Mouse (Mus musculus) small intestine, adult 2 months (tissue): ENCODE results near the gene Dusp10. TPM values are rescaled to one million over a fixed set of nuclear protein-coding genes. Genes with fewer than 3 reads are reported as not detected.
A peak's percentile ranks its signal among the peaks of the same experiment; 100 is the strongest.

Experiments used
- H3K27ac ChIP-seq: fragments of 200-500 bp; 2 replicates; pipeline ENCODE4 v1.5.1; 2012; ENCODE audit warnings: low read depth, low read length, control low read depth, inconsistent platforms; ENCODE audit not compliant: insufficient read depth
- H3K27me3 ChIP-seq: fragments of 200-500 bp; 2 replicates; pipeline ENCODE4 v1.6.1; 2012; ENCODE audit warnings: mild to moderate bottlenecking, moderate library complexity, low read length, inconsistent platforms; ENCODE audit not compliant: control insufficient read depth, insufficient read depth
- H3K36me3 ChIP-seq: fragments of 200-500 bp; 2 replicates; pipeline ENCODE4 v1.6.1; 2012; ENCODE audit warnings: mild to moderate bottlenecking, low read length, control low read depth, inconsistent platforms; ENCODE audit not compliant: control insufficient read depth, insufficient read depth
- H3K4me1 ChIP-seq: fragments of 200-500 bp; 2 replicates; pipeline ENCODE4 v1.6.1; 2012; ENCODE audit warnings: low read length, inconsistent platforms, mixed read lengths; ENCODE audit not compliant: control insufficient read depth, insufficient read depth, insufficient read length
- H3K4me3 ChIP-seq: fragments of 200-500 bp; 2 replicates; pipeline ENCODE4 v1.5.1; 2012; ENCODE audit warnings: low read depth, mild to moderate bottlenecking, control low read depth, inconsistent platforms, low read length, moderate library complexity
- CTCF ChIP-seq: fragments of 200-500 bp; IDR thresholded peaks from 2 replicates; pipeline ENCODE4 v1.5.1; 2012; ENCODE audit warnings: low read depth, mild to moderate bottlenecking, control low read depth, inconsistent platforms, low read length, moderate library complexity, mixed read lengths; ENCODE audit not compliant: insufficient replicate concordance, insufficient read length; ENCODE audit errors: extremely low read depth
- POLR2A ChIP-seq: fragments of 200-500 bp; IDR thresholded peaks from 2 replicates; pipeline ENCODE4 v1.6.1; 2012; ENCODE audit warnings: low read depth, mild to moderate bottlenecking, control low read depth, inconsistent platforms, low read length, moderate library complexity
- WGBS: fragments of 180-500 bp; shearing (Covaris S2); methylation state at CpG from one replicate; pipeline ENCODE4 v1.1.7; 2018; 5-methylcytosine and 5-hydroxymethylcytosine counted together
- polyA plus RNA-seq: library from polyadenylated mRNA; depleted of rRNA; stranded (reverse); fragments of >200 nt; gene quantifications from 2 replicates; pipeline ENCODE4 v1.2.3, GENCODE M21; 2012

Gene Dusp10
- polyA plus RNA-seq, 1 experiment: 26.9 TPM

- 66% methylated on average over 6 of the region's 6 CpGs for WGBS
- Histone ChIP-seq H3K36me3 (no peaks in the 10 kb centered on the region), H3K4me3 (no peak overlapping the region), H3K27me3 (no peaks in the 10 kb centered on the region), H3K27ac (no peak overlapping the region), H3K4me1 (peaks cover 9% of the 10 kb centered on the region; the same call in 1 of the 2 replicates)
- no peak for TF ChIP-seq POLR2A
- TF ChIP-seq CTCF: no peak
Measured at GRCm38 (mm10) chr1:184046070-184046677, 33.1 kb downstream of the Dusp10 start.

GRCm38 (mm10) chr1:184047818-184048217 is 34.7 kb downstream of the Dusp10 start:
- Histone ChIP-seq H3K36me3 (no peaks in the 10 kb centered on the region), H3K27ac (no peak overlapping the region), H3K4me1 (peaks cover 19% of the 10 kb centered on the region; the same call in 1 of the 2 replicates), H3K27me3 (no peaks in the 10 kb centered on the region), H3K4me3 (no peak overlapping the region)
- 73% methylated on average over 9 of the region's 9 CpGs for WGBS
- TF ChIP-seq CTCF: no peak
- no peak for TF ChIP-seq POLR2A

GRCm38 (mm10) chr1:184048675-184049418 is 35.7 kb downstream of the Dusp10 start:
- 24% methylated on average over 10 of the region's 10 CpGs for WGBS
- H3K4me3 ChIP-seq: peak overlapping the region; percentile 53
- no peaks in the 10 kb centered on the region for H3K27me3 ChIP-seq
- no peaks in the 10 kb centered on the region for H3K36me3 ChIP-seq
- peaks cover 19% of the 10 kb centered on the region; the same call in 1 of the 2 replicates for H3K4me1 ChIP-seq
- TF ChIP-seq POLR2A (no peak), CTCF (no peak)
- H3K27ac ChIP-seq: peak overlapping the region; percentile 44

GRCm38 (mm10) chr1:184051286-184051685 is 38.2 kb downstream of the Dusp10 start:
- no peaks in the 10 kb centered on the region for H3K27me3 ChIP-seq

GRCm38 (mm10) chr1:184051824-184052223 is 38.7 kb downstream of the Dusp10 start:
- Histone ChIP-seq H3K27me3 (no peaks in the 10 kb centered on the region), H3K27ac (peak overlapping the region; percentile 19), H3K36me3 (peaks cover 1% of the 10 kb centered on the region; the same call in 1 of the 2 replicates), H3K4me1 (peaks cover 19% of the 10 kb centered on the region; the same call in 1 of the 2 replicates), H3K4me3 (no peak overlapping the region)
- no peak for TF ChIP-seq CTCF
- no peak for TF ChIP-seq POLR2A
- WGBS: 18% methylated on average over 6 of the region's 6 CpGs

More at GRCm38 (mm10) chr1:184051286-184051685, 38.2 kb downstream of the Dusp10 start:
- peaks cover 19% of the 10 kb centered on the region; the same call in 1 of the 2 replicates for H3K4me1 ChIP-seq
- WGBS: 23% methylated on average over 1 of the region's 1 CpGs
- H3K36me3 ChIP-seq: peaks cover 1% of the 10 kb centered on the region; the same call in 1 of the 2 replicates
- no peak for TF ChIP-seq CTCF
- no peak for TF ChIP-seq POLR2A
- H3K4me3 ChIP-seq: no peak overlapping the region
- no peak overlapping the region for H3K27ac ChIP-seq

- H3K36me3 ChIP-seq: peaks cover 1% of the 10 kb centered on the region; the same call in 1 of the 2 replicates
- no peak overlapping the region for H3K4me3 ChIP-seq
- H3K27me3 ChIP-seq: no peaks in the 10 kb centered on the region
- 68% methylated on average over 4 of the region's 4 CpGs for WGBS
- peak overlapping the region; percentile 19 for H3K27ac ChIP-seq
- peaks cover 19% of the 10 kb centered on the region; the same call in 1 of the 2 replicates for H3K4me1 ChIP-seq
- TF ChIP-seq POLR2A (no peak), CTCF (no peak)
Measured at GRCm38 (mm10) chr1:184052331-184052730, 39.2 kb downstream of the Dusp10 start.

- Histone ChIP-seq H3K27ac (no peak overlapping the region), H3K27me3 (no peaks in the 10 kb centered on the region), H3K36me3 (peaks cover 1% of the 10 kb centered on the region; the same call in 1 of the 2 replicates), H3K4me3 (no peak overlapping the region), H3K4me1 (peaks cover 21% of the 10 kb centered on the region; the same call in 1 of the 2 replicates)
- TF ChIP-seq CTCF (no peak), POLR2A (no peak)
- 68% methylated on average over 4 of the region's 4 CpGs for WGBS
Measured at GRCm38 (mm10) chr1:184053141-184053540, 40.0 kb downstream of the Dusp10 start.
